Mouse (Mus musculus) midbrain, embryonic 11.5 days (tissue): ENCODE data around the gene Psmb5. TPM values are rescaled to one million over a fixed set of nuclear protein-coding genes. Genes with fewer than 3 reads are reported as not detected.

Experiments used
- ATAC-seq: fragments of 200-750 bp; cut with Nextera tagmentation; 2 replicates; pipeline ENCODE4 v1.8.0; 2017; ENCODE audit warnings: moderate TSS enrichment, moderate library complexity; ENCODE audit not compliant: low FRiP score
- DNase-seq: peaks from one replicate; pipeline ENCODE4 v3.0.0; 2015; ENCODE audit warnings: low spot score; ENCODE audit errors: missing footprints
- H3K27ac ChIP-seq: fragments of 300-500 bp; sonication (generic); 2 replicates; pipeline ENCODE4 v1.5.1; 2014; ENCODE audit warnings: low read depth, low read length
- H3K27me3 ChIP-seq: fragments of 300-500 bp; sonication (generic); 2 replicates; pipeline ENCODE4 v1.6.1; 2014; ENCODE audit warnings: mild to moderate bottlenecking, low read length, moderate library complexity, mixed read lengths; ENCODE audit not compliant: control insufficient read depth, insufficient read depth
- H3K36me3 ChIP-seq: fragments of 300-500 bp; sonication (generic); 2 replicates; pipeline ENCODE4 v1.6.1; 2014; ENCODE audit warnings: mild to moderate bottlenecking, low read length, moderate library complexity, mixed read lengths; ENCODE audit not compliant: control insufficient read depth, insufficient read depth
- H3K4me1 ChIP-seq: fragments of 300-500 bp; sonication (generic); 2 replicates; pipeline ENCODE4 v1.6.1; 2014; ENCODE audit warnings: low read length; ENCODE audit not compliant: control insufficient read depth, insufficient read depth
- H3K4me2 ChIP-seq: fragments of 300-500 bp; sonication (generic); 2 replicates; pipeline ENCODE4 v1.6.1; 2014; ENCODE audit warnings: mild to moderate bottlenecking, moderate library complexity
- H3K4me3 ChIP-seq: fragments of 300-500 bp; sonication (generic); 2 replicates; pipeline ENCODE4 v1.5.1; 2014; ENCODE audit warnings: low read depth, low read length
- H3K9ac ChIP-seq: fragments of 300-500 bp; sonication (generic); 2 replicates; pipeline ENCODE4 v1.6.1; 2014; ENCODE audit warnings: low read length
- H3K9me3 ChIP-seq: fragments of 300-500 bp; sonication (generic); 2 replicates; pipeline ENCODE4 v1.6.1; 2016; ENCODE audit warnings: low read length; ENCODE audit not compliant: control insufficient read depth
- WGBS: fragments of 180-500 bp; shearing (Covaris S2); extraction: QIAGEN DNeasy Blood & Tissue Kit; methylation state at CpG from one replicate; pipeline ENCODE4 v1.1.7; 2014; 5-methylcytosine and 5-hydroxymethylcytosine counted together
- polyA plus RNA-seq: library from polyadenylated mRNA; unstranded; fragments of >200 nt; fragmentation: Nextera tagmentation; extraction: Ambion mirVana; gene quantifications from 2 replicates; pipeline ENCODE4 v1.2.1, GENCODE M21; 2014

Psmb5 gene
- polyA plus RNA-seq, 1 experiment from 2014 or later, result 453 TPM

DNA sequence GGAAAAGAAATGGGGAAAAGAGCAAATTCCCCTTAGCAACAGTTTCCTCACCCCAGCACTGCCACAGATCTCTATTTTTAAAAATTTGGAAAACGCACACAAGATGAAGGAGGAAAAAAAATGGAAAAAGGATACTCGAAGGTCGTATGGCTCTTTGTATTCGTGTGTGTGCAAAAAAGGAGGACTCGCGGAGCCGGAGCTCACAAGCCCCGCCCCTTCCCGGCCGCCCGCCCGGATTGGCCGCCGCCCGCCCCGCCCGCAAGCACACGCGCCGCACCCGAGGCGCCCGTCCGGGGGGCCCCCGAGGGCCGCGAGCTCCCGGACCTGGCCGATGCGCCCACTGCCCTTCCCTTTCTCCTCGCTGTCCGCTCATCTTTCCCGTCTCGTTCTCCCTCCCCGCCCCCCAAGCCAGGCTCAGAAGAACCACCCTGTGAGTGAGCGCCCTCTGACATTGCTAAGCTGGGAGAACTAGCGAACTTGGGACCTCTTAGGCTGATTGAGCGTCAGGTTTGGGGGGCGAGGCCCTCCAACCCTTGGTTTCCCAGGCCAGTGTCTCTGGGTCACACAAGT, 12.0 kb downstream of the Psmb5 start, which contains the start of gene 4931414P19Rik:
4931414P19Rik (minus strand) TSS at position 242 of the 570 bp plus-strand sequence.
- Histone ChIP-seq H3K27me3 (no peaks in the 10 kb centered on the region), H3K4me3 (peak within 1 kb of the TSS; percentile 40), H3K27ac (peak within 1 kb of the TSS; percentile 50; the same call in 1 of the 2 replicates), H3K9ac (peak within 1 kb of the TSS; percentile 63), H3K4me2 (peak within 1 kb of the TSS; percentile 60), H3K4me1 (peaks cover 13% of the 10 kb centered on the region), H3K9me3 (no peaks in the 10 kb centered on the region), H3K36me3 (no peaks in the 10 kb centered on the region)
- WGBS, result 1% methylated on average over 38 of the region's 39 CpGs
- ATAC-seq (peak; percentile 59), DNase-seq (peak; percentile 97)

DNA sequence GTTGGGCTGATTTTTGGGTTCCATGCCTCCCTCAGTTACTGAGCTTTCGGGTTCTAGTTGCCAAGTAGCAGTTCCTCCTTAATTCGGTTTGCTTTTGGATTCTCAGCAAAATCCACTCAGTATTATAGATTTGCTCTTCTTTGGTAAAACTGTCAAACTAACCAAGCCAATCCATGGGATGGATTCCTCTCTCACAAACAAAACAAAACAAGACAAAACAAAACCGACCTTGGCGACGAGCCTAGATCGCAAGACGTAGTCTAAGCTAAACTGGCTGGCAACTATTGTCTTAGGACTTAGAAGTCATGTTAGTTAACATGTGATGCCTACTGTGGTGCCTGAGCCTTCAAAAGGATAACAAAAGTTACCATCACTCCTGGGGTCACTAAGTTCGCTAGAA, 14.1 kb downstream of the Psmb5 start:
- ATAC-seq (no peak), DNase-seq (no peak)
- Histone ChIP-seq H3K4me3 (no peak overlapping the region; the same call in 1 of the 2 replicates), H3K4me2 (peak overlapping the region; percentile 34), H3K36me3 (no peaks in the 10 kb centered on the region), H3K4me1 (peaks cover 13% of the 10 kb centered on the region), H3K9ac (no peak overlapping the region), H3K27me3 (no peaks in the 10 kb centered on the region), H3K9me3 (no peaks in the 10 kb centered on the region), H3K27ac (no peak overlapping the region; the same call in 1 of the 2 replicates)
- 84% methylated on average over 8 of the region's 8 CpGs for WGBS

GRCm38 (mm10) chr14:54603038-54603654, 14.7 kb downstream of the Psmb5 start:
- Histone ChIP-seq H3K27ac (peak overlapping the region; percentile 52), H3K9ac (peak overlapping the region; percentile 70), H3K4me3 (peak overlapping the region; percentile 51), H3K9me3 (no peaks in the 10 kb centered on the region), H3K4me1 (peaks cover 13% of the 10 kb centered on the region), H3K36me3 (no peaks in the 10 kb centered on the region), H3K4me2 (peak overlapping the region; percentile 34), H3K27me3 (no peaks in the 10 kb centered on the region)
- under 1% methylated on average over 46 of the region's 46 CpGs for WGBS
- DNase-seq, result peak; percentile 99
- peak; percentile 99 for ATAC-seq

DNA sequence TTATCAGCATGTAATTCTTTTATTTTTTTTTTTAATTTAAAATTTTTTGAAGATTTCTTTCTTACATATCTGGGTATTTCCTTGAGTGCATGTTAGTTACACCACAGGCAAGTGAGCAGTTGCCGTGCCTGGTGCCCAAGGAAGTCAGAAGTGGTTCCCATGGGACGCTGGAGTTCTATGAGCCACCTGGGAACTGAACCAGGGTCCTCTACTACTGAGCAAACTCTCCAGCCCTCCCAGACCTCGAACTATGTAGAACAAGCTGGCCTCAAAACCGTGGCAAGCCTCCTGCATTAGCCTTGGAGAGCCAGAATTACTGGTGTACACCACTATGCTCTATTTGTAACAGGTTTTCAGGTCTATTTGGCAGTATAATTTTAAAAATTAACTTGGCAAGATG, 15.2 kb downstream of the Psmb5 start:
- Histone ChIP-seq H3K27me3 (no peaks in the 10 kb centered on the region), H3K4me2 (peak overlapping the region; percentile 34), H3K4me1 (peaks cover 13% of the 10 kb centered on the region), H3K27ac (peak overlapping the region; percentile 52), H3K4me3 (peak overlapping the region; percentile 51), H3K9me3 (no peaks in the 10 kb centered on the region), H3K36me3 (no peaks in the 10 kb centered on the region), H3K9ac (peak overlapping the region; percentile 70)
- WGBS, result 58% methylated on average over 4 of the region's 4 CpGs
- DNase-seq (no peak), ATAC-seq (peak; percentile 3; the same call in 1 of the 2 replicates)

DNA sequence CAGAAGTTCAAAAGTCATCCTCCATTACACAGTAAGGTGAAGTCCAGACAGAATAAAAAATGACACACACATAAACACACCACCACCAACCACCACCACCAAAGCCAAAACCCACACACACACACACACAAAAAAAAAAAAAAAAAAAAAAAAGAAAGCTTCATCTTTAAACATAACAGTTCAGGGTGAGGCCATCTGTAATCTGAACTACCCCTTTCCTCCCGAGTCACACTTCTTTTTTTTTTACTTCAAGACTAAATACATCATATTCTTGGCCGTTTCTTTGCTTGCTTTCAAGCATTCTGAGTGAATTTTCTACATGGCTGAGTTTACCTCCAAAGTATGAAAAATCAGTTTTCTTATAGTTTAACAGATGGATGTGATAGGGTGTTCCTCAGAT, 16.2 kb downstream of the Psmb5 start:
- H3K27me3 ChIP-seq, result no peaks in the 10 kb centered on the region
- no peaks in the 10 kb centered on the region for H3K36me3 ChIP-seq
- H3K4me1 ChIP-seq, result peaks cover 13% of the 10 kb centered on the region
- ATAC-seq (no peak), DNase-seq (no peak)
- no peaks in the 10 kb centered on the region for H3K9me3 ChIP-seq
- no peak overlapping the region for H3K4me3 ChIP-seq
- no peak overlapping the region for H3K4me2 ChIP-seq
- 90% methylated on average over 2 of the region's 2 CpGs for WGBS
- H3K27ac ChIP-seq, result no peak overlapping the region
- no peak overlapping the region for H3K9ac ChIP-seq

DNA sequence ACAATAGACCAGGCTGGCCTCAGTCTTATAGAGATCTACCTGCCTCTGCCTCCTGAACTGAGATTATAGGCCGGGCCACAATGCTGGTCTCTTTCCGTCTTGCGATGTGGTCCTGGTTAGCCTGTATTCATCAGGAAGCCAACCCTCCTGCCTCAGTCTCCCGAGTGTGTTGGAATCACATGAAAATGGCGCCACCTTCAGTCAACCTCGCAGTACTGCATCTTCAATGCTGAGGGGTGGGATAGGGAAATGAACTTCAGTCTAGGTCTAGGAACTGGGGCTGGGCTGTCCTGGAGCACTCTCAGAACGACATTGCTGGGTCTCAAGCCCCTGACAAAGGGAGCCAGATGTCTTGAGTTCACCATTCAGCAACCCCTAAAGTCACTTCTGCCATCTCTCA, 20.7 kb downstream of the Psmb5 start:
- Histone ChIP-seq H3K4me2 (no peak overlapping the region), H3K9me3 (no peaks in the 10 kb centered on the region), H3K27me3 (no peaks in the 10 kb centered on the region), H3K9ac (no peak overlapping the region), H3K27ac (no peak overlapping the region), H3K36me3 (peaks cover 3% of the 10 kb centered on the region), H3K4me3 (no peak overlapping the region), H3K4me1 (no peaks in the 10 kb centered on the region)
- ATAC-seq (no peak), DNase-seq (peak; percentile 86)
- WGBS, result 77% methylated on average over 7 of the region's 7 CpGs

DNA sequence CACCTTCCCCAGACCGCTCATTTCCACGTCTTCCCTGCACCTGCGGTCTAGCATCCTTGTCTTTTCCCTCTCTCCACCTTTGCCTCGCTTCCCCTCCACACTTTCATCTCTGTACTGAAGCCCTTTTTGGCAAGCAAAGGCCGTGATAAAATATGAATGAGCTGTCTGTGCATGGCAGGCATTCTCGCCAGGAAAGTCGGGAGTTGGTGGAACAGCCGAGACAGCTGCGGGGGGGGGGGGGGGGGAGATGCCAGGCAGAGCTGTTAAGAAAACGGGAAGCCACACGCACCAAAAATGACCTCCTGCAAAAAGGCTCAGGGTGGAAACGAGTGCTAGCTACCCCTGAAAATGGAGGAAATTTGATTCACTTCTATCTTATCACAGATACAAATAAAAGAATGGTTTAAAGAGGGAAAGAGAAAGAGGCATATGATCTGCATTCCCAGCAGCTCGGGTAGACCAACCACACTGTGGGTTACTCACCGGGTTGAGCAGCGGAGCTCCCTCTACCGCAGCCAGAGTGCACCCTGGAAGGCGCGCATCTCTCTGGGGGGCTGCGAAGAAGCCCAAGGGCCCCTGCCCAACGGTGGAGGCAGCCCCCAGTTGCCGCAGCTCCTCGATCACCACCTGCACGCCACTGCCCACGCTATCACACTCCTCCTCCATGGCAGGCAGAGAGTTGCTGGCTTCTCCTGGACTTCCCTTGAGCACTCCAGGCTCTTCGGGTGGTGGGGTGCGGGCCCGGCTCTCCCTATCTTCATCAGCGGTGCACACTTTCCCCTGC, 23.0 kb downstream of the Psmb5 start:
- ATAC-seq (no peak), DNase-seq (no peak)
- no peak overlapping the region for H3K27ac ChIP-seq
- no peak overlapping the region for H3K9ac ChIP-seq
- no peaks in the 10 kb centered on the region for H3K4me1 ChIP-seq
- no peaks in the 10 kb centered on the region for H3K9me3 ChIP-seq
- H3K4me2 ChIP-seq, result no peak overlapping the region
- H3K27me3 ChIP-seq, result no peaks in the 10 kb centered on the region
- no peak overlapping the region for H3K4me3 ChIP-seq
- peaks cover 3% of the 10 kb centered on the region for H3K36me3 ChIP-seq
- 70% methylated on average over 27 of the region's 28 CpGs for WGBS

GRCm38 (mm10) chr14:54594055-54594454, 23.8 kb downstream of the Psmb5 start:
- no peak overlapping the region for H3K27ac ChIP-seq
- no peaks in the 10 kb centered on the region for H3K27me3 ChIP-seq
- H3K9me3 ChIP-seq, result no peaks in the 10 kb centered on the region
- peaks cover 3% of the 10 kb centered on the region for H3K36me3 ChIP-seq
- no peak overlapping the region for H3K4me3 ChIP-seq
- no peaks in the 10 kb centered on the region for H3K4me1 ChIP-seq
- ATAC-seq (no peak), DNase-seq (no peak)
- 94% methylated on average over 3 of the region's 3 CpGs for WGBS
- no peak overlapping the region for H3K4me2 ChIP-seq
- H3K9ac ChIP-seq, result no peak overlapping the region
